Mouse (Mus musculus) cerebellum, postnatal 36 days (tissue): ENCODE data around the gene Hhat.
A peak's percentile ranks its signal among the peaks of the same experiment; 100 is the strongest.

Experiments used
- DNase-seq, 2 experiments: peaks; one replicate each; pipeline ENCODE4 v3.0.0; 2021 to 2022; ENCODE audit warnings: mixed read lengths in 2 of 2

Gene Hhat

GRCm38 (mm10) chr1:192770495-192771331, at the start of gene Hhat:
Gene Hhat, minus strand, starts transcription at chr1:192771223.
- DNase-seq: peak; percentile 66 to 67

GRCm38 (mm10) chr1:192818334-192818733, 47.3 kb upstream of the Hhat start:
- no peak for DNase-seq

GRCm38 (mm10) chr1:192815789-192816188, 44.8 kb upstream of the Hhat start:
- DNase-seq: no peak

- DNase-seq: no peak
Observed at GRCm38 (mm10) chr1:192814700-192815099, 43.7 kb upstream of the Hhat start.

DNA sequence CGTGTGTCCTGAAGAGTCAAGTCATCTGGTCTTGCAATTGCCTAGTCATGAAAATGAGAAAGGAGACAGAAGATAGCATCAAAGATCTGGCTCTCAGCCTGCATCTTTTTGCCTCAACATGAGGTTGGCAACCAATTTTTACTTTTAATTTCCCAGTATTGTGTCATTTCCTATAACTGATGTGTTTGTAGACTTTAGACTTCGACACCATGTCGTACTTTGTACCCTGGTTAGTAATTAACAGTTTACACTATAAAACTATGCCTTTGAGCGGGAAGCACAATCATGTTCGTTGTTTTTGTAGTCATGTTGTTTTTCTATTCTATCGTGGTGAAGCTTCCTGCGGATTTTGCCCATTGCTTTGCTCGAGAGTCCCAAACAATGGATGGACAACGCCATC, 41.7 kb upstream of the Hhat start:
- no peak for DNase-seq

DNA sequence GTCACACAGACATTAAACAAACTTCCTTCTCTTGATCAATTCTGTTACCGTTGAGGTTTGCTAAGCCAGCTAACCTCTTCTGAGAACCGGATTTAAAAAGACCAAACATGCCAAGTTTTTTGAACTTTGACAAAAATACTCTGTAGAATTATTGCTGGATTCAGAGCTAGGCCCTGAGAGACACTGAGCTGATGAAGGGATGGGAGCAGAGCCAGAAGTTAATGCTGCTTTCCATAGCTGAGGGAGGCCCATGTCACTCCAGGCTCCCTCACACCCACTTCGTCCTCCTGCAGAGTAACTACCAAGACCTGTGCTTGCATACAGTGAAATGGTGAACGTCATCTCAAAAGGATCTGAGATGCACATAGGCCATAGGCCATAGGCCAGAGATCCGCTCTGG, 41.3 kb upstream of the Hhat start:
- no peak for DNase-seq

DNA sequence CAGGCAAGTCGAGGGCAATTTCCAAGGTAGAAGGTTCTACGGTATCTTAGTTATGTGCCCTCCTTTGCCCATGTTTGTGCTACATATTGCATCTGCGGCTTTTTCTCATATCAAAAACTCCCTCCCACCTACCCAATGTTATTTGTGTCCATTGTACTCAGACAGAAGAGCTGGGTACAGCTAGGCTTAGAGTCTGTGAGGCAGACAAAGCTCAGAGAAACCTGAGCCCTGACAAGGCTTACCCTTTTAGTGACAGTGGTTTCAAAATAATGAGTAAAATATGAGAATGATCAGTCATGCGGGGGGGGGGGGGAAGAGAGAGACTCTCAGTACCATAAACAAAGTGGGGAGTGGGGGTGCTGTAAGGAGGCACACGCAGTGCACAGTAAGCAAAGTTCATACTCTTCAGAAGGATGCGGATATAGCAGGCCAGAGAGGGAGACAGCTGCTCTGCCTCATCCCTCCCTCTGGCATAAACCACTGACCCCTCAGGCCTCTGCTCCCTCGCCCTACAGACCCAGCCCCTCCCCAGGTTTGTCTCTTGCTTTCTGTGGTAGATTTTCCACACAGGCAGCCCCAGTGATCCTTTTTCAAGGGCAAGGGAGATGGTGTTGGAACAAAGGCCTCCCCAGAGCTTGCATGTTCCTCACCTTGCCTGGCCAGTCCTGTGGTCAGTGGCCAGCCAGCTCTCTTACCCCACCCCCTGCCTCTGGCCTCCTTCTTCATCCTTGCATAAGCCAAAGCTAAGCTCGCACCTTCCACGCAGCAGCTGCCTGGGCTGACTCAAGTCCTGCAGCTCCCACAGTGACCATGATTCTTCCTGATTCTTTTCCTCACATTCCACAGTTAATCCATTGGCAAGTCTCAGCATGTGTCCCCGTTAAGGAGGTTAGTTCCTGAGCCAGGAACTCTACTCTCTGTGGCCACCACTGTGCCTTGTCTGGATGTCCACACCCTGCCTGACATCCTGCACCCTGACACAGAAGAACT, 35.4 kb upstream of the Hhat start:
- DNase-seq: no peak

DNA sequence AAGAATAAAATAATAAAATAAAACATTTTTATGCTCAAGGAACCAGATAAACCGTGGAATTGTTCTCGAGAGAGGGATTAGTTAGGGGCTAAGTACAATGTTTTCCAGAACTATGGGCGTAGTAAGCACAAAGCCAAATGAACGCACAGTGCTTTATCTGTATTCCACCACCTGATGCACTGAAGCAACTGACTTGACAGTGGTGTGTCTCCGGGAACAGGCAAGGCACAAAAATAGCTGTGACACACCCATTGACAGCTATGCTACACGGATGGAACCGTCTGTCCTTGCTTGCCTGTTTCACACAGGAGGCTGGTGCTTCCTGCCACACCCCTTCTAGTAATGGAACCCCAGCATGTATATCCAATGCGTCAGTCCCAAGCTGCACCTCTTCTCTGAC, 29.3 kb upstream of the Hhat start:
- DNase-seq: no peak

DNA sequence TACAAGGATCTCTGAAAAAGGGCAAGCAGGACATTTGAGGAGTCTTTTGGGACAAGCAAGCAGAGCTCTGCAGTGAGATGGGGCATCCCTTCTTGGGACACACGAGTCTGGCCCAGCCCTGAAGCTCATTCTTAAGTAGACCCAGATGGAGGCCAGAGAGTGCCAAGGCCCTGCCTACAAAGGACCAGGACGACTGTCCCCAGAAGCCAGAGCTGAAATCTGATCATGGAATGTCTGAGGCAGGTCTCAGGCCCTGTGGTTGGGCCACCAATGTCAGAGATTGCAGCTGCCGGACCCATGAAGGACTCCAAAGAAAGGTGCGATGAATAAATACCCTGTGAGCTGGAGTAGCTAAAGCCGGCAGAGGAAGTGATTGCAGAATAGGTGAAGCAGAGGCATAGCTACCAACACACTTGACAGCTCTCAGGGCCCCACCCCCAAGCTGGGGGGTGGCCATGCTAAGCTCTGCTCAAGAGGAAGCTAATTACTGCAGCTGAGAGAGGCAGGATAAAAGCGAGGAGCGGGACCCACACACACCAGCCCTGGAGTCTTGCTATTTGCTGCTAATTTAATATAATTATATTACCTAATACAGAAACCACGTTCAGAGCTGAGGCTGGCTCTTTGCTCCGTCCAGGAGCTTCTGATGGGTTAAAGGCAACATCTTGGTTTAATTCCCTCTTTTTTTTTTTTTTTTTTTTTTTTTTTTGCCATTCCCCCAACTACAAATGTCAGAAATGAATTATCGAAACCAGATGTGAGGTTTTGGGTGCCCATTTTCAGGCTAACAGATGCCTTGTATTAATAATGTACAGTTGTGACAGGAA, 28.4 kb upstream of the Hhat start:
- DNase-seq: no peak

DNA sequence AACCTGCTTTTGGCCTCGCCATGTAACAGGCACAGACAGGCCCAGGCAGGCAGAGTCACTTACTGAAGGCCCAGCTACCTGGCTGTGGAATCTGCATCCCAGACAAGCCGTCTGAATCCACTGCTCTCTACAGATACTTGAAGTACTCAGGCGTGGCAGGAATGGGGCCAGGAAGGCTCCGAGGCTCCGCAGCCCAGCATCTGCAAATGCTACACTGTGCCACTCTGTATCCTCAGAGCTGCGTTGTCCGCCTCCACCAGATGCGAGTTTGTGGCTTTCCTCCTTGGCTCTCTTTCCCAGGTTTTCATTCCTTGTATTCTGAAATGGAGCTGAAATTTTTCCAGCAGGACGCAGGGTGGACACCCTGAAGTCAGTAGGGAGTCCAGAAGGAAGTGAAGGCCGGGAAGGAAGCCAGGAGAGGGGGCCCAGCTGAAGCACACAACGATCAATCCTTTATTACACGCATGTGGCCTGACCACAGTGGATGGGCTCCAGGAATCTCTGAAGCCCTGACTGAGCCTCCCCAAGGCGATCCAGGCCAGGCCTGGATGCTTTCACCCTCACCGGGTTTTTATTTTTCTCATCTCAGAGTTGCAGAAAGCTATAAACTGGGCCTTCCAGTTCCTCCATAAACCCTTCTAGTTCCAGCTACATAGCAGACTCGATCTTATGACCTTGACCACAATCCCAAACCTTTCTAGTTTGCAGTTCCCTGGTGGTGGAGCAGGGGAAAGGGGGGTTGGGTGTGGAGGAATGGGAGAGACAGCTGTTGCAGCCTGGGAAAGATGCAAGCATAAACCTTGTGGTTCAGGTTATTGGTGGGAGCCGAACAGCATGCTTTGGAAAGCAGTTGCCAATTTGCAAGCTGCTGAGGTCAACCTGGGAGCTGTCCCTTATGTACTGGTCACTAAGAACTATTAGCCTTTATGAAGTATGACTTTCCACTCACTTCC, 27.5 kb upstream of the Hhat start:
- no peak for DNase-seq

- no peak for DNase-seq
Observed at GRCm38 (mm10) chr1:192797011-192797274, 25.9 kb upstream of the Hhat start.

DNA sequence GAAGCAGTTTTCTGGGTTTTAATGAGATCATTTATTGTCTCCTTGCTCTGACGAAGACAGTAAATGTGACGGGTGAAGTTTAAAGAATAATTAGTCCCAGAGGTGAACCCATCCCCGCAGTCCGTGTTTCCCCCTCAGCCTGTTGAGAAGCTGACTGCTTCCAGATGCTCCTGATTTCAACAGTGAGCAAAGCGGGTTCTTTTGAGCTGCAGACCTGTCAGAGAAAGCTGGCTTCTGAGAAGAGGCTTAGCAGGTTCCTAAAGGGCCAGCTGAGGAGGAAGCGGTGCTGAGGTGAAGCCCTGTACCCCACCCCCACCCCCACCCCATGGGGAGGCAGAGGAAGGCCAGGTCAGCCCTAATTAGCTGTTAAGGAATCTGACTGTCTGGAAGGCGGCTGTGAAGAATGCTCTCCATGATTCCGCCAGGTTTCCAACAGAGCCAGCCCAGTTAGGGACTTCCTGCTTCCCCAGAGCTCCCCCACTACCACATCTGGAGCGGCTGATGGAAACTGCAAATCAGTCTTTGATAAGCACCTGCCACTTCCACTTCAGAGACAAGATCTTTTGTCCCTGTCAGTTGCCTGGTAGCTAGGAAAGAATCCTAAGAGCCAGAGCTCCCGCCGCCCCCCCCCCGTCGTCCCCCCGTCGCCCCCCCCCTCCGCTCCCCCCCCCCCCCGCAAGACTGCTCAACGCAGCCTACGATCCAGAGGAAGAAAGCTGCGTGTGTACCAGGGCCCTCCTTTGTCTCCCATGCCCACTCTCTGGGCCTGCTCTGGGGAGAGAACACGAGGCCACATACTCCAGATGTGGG, 25.4 kb upstream of the Hhat start:
- DNase-seq: no peak

DNA sequence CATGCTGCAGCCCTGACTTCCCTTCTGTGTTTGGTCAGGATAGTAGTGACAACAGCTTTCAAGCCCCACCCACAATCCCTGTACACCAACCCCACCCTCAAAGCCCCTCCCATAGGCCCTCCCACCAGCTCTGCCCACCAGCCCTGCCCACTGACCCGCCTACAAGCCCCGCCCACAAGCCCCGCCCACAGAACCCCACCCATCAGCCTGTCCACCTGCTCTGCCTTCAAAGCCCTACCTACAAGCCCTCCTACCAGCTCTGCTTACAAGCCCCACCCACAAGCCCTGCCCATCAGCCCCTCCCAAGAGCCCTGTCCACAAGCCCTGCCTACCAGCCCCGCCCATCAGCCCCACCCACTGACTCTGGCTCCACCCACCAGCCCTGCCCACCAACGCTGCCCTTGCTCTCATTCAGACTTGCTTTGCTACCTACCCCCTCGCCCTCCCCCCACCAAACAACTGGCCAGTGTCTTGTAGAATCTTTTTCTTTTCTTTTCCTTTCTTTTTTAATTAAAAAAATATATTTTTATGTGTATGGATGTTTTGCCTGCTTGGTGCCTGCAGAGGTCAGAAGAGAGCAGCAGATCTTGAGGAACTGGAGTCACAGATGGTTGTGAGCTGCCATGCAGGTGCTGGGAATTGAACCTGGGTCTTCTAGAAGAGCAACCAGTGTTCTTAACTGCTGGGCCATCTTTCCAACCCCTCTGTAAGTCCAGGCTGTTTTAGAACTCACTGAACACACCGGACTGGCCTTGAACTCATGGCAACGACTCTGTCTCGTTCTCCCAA, 24.1 kb upstream of the Hhat start:
- DNase-seq: no peak

DNA sequence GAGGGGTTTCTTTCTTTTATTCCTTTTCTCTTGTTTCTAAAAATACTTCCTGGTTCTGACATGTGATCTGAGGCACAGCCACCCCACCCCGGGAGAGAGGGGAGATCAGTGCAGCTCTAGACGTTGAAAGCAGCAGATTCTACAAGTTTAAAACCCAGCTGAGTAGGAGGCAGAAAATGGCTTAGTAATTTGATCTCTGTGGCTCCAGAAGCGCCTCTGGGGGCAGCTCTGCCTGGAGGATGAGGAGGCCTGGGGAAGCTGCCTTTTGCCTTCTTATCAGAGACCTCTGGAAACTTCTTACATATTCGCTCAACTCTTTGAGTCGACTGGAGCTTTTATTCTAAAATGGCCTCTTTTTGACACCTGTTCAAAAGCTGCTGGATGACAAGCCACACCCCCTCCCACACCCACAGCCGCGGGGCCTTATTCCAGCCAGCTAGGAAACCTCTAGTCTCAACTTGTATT, 20.9 kb upstream of the Hhat start:
- DNase-seq: no peak

DNA sequence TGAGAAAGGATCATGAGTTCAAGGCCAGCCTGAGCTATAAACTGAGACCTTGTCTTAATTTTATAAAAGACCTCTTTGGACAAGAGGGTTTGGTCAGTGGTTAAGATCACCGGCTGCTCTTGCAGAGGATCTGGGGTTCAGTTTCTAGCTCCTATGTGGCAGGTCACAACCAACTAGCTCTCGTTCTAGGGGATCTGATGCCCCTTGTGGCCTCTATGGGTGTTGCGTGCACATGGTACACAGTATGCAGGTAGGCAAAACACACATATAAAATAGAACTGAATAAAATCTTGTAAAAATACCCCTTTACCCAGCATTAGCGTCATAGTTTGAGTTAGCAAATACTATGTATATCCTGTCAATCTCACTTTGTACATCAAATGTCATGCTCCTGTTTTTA, 19.4 kb upstream of the Hhat start:
- DNase-seq: peak in 1 of 2 experiments; percentile 12

DNA sequence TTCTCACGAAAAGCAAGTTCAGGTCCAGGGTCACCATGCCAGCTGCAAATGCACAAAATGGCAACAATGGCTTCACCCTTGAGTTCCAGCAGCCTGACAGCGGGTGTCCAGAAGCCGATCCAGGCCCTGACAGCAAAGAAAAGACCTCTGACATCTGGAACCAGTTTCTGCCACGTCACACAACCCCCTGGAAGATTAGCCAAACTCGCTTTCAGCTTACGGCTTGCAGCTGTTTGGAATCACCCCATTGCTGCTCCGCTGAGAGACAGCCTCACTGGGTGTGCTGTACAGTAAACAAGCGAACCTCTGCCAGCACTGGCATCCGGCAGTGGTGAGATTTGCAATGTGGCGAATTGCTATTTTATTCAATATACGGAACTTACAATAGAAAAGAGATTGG, 18.8 kb upstream of the Hhat start:
- no peak for DNase-seq

- no peak for DNase-seq
Observed at GRCm38 (mm10) chr1:192789111-192789522, 18.1 kb upstream of the Hhat start.

DNA sequence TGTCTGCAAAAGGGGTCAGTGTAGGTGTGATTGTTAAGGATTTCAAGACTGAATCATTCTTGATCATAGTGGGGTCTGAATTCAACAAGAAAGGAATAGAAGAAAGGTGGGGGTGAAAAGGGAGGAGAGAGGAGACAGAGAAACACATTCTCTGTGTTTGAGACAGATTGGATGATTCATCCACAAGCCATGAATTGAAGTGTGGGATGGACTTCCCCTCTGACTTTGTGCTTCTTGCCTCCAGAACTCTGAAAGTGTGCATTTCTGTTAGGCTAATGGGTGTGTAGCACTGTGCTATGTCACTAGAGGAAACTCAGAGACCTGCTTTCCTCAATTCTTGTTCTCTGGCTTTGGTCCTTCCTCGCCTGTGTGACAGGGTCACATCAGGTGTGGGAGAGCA, 15.2 kb upstream of the Hhat start:
- DNase-seq: no peak

- no peak for DNase-seq
Observed at GRCm38 (mm10) chr1:192785046-192785961, 14.3 kb upstream of the Hhat start.
